Mouse (Mus musculus) limb, embryonic 14.5 days (tissue): ENCODE results near the gene Triobp. TPM values are rescaled to one million over a fixed set of nuclear protein-coding genes. Genes with fewer than 3 reads are reported as not detected.
A peak's percentile ranks its signal among the peaks of the same experiment; 100 is the strongest.

Experiments
- ATAC-seq: fragments of 200-750 bp; cut with Nextera tagmentation; 2 replicates; pipeline ENCODE4 v1.8.0; 2017; ENCODE audit warnings: low read depth, moderate number of reproducible peaks, moderate TSS enrichment; ENCODE audit not compliant: low FRiP score
- DNase-seq: peaks from one replicate; pipeline ENCODE4 v3.0.0-alpha.2; 2015; ENCODE audit warnings: low spot score
- H3K27ac ChIP-seq: fragments of 300-500 bp; sonication (generic); replicated peaks from 2 replicates; pipeline ENCODE4 v1.5.1; 2014; ENCODE audit warnings: low read depth, mild to moderate bottlenecking, low read length, moderate library complexity, mixed read lengths
- H3K27me3 ChIP-seq: fragments of 300-500 bp; sonication (generic); 2 replicates; pipeline ENCODE4 v1.6.1; 2014; ENCODE audit warnings: low read length, mixed read lengths; ENCODE audit not compliant: control insufficient read depth, insufficient read depth
- H3K36me3 ChIP-seq: fragments of 300-500 bp; sonication (generic); 2 replicates; pipeline ENCODE4 v1.6.1; 2014; ENCODE audit warnings: mild to moderate bottlenecking, low read length, moderate library complexity, mixed read lengths; ENCODE audit not compliant: control insufficient read depth, insufficient read depth
- H3K4me1 ChIP-seq: fragments of 300-500 bp; sonication (generic); 2 replicates; pipeline ENCODE4 v1.6.1; 2014; ENCODE audit warnings: antibody characterized with exemption, low read length, mixed read lengths; ENCODE audit not compliant: control insufficient read depth, insufficient read depth
- H3K4me2 ChIP-seq: fragments of 300-500 bp; sonication (generic); replicated peaks from 2 replicates; pipeline ENCODE4 v1.6.1; 2014; ENCODE audit warnings: low read depth, mild to moderate bottlenecking, low read length, moderate library complexity; ENCODE audit not compliant: severe bottlenecking
- H3K4me3 ChIP-seq: fragments of 300-500 bp; sonication (generic); replicated peaks from 2 replicates; pipeline ENCODE4 v1.5.1; 2014; ENCODE audit warnings: low read length
- H3K9ac ChIP-seq: fragments of 300-500 bp; sonication (generic); 2 replicates; pipeline ENCODE4 v1.6.1; 2014; ENCODE audit warnings: mild to moderate bottlenecking, low read depth, low read length, moderate library complexity; ENCODE audit not compliant: severe bottlenecking
- H3K9me3 ChIP-seq: fragments of 300-500 bp; sonication (generic); 2 replicates; pipeline ENCODE4 v1.6.1; 2016; ENCODE audit warnings: low read length; ENCODE audit not compliant: control insufficient read depth
- POLR2A ChIP-seq: fragments of 200-500 bp; IDR thresholded peaks from 2 replicates; pipeline ENCODE4 v1.8.0; 2012; ENCODE audit warnings: inconsistent platforms, mild to moderate bottlenecking, moderate library complexity, borderline replicate concordance; ENCODE audit not compliant: insufficient read depth, insufficient read length; ENCODE audit errors: extremely low read depth
- WGBS: fragments of 180-500 bp; shearing (Covaris S2); extraction: QIAGEN DNeasy Blood & Tissue Kit; methylation state at CpG from one replicate; pipeline ENCODE4 v1.1.7; 2014; 5-methylcytosine and 5-hydroxymethylcytosine counted together
- polyA plus RNA-seq, 2 experiments: library from polyadenylated mRNA; depleted of rRNA in 1 of 2; stranded (reverse) in 1 of 2; unstranded in 1 of 2; fragments of >200 nt; fragmentation: Nextera tagmentation in 1 of 2; extraction: Ambion mirVana in 1 of 2; gene quantifications; 2 replicates each; pipeline versions ENCODE4 v1.2.1 to v1.2.3; 2012 to 2014

The Triobp gene
- polyA plus RNA-seq (2012; rRNA removed) (64.4 and 72.3 TPM in 2 replicates), polyA plus RNA-seq (2014; fragmentation: Nextera tagmentation; extraction: Ambion mirVana) (44.7 and 46.8 TPM in 2 replicates)

DNA sequence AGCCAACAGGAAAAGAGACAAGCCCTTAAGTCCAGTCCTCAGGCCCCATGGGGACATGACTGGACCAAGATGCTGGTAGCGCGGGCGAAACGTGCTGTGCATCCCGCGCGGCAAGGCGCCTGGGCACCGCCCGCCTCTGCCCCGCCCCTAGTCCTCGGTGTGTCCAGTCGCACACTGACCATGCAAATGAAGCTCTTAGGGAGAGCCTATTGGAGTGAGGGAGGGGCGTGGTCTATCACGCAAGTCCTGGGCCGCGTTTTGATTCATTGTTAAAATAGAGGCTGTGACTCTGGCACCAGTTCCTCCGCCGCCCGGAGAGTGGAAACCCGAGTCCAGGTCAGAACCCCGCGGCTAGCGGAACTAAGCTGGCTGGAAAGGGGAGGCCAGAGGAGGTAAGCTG is at the start of gene Triobp:
Gene Triobp (plus strand): TSS at position 68 of the 400 bp plus-strand sequence.
- Histone ChIP-seq H3K4me3 (peak within 1 kb of the TSS; percentile 50), H3K4me1 (peaks cover 17% of the 10 kb centered on the region), H3K9me3 (no peaks in the 10 kb centered on the region), H3K36me3 (peaks cover 6% of the 10 kb centered on the region; the same call in 1 of the 2 replicates), H3K27me3 (no peaks in the 10 kb centered on the region), H3K9ac (peak within 1 kb of the TSS; percentile 51), H3K27ac (0 out of 2 replicates have a peak within 1 kb of the TSS, but pooled peaks have one; percentile 48), H3K4me2 (peak within 1 kb of the TSS; percentile 77)
- ATAC-seq (peak; percentile 94), DNase-seq (peak; percentile 96)
- under 1% methylated on average over 24 of the region's 24 CpGs for WGBS
- TF ChIP-seq POLR2A, result no peak

DNA sequence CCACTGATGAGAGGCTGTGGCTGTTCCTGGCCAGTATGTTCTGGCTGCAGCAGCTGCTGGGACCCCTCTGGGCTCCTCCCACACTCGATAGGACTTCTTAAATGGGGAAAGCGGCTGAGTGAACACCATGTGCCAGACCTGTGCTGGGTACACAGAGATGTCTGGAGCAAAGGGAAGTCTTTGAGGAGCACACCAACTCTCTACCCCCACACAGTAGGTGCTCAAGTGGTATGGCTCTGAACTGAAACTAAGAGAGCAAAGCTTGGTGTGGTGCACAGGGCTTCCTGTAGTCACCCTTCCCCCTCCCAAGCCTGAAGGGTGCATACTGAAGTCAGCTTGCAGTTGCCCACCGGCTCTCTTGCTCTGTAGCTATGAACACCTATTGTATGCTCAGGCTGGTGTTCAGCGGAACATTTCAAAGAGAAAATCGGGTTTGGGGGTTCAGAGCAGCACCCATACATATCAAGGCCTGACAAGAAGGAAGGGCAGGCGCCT is 49.0 kb upstream of the Triobp start:
- ATAC-seq, result no peak
- no peak for DNase-seq
- peaks cover 28% of the 10 kb centered on the region for H3K4me1 ChIP-seq
- 47% methylated on average over 6 of the region's 6 CpGs for WGBS
- H3K36me3 ChIP-seq, result peaks cover 30% of the 10 kb centered on the region
- H3K4me3 ChIP-seq, result peak overlapping the region; percentile 61; the same call in 1 of the 2 replicates
- no peaks in the 10 kb centered on the region for H3K9me3 ChIP-seq
- peak overlapping the region; percentile 64; the same call in 1 of the 2 replicates for H3K9ac ChIP-seq
- peak overlapping the region; percentile 82 for H3K4me2 ChIP-seq
- H3K27ac ChIP-seq, result no peak overlapping the region
- H3K27me3 ChIP-seq, result no peaks in the 10 kb centered on the region
- TF ChIP-seq POLR2A, result no peak

DNA sequence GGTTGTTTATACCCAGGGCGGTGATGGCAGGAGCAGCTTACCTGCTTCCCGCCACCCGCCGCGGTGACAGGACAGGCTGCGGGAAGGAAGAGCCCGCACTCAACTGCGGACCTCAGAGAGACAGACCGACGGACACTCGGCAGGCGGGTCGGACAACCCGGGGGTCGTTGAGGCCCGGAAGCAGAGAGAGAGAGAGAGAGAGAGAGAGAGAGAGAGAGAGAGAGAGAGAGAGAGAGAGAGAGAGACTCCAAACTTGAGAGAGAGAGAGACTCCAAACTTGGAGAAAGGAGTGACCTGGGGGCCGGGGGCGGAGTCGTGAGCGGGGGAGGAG is 48.1 kb upstream of the Triobp start, which contains the start of gene Gm49510:
Gene Gm49510 (plus strand): TSS at position 259 of the 331 bp plus-strand sequence.
- peaks cover 28% of the 10 kb centered on the region for H3K4me1 ChIP-seq
- ATAC-seq, result no peak

DNA sequence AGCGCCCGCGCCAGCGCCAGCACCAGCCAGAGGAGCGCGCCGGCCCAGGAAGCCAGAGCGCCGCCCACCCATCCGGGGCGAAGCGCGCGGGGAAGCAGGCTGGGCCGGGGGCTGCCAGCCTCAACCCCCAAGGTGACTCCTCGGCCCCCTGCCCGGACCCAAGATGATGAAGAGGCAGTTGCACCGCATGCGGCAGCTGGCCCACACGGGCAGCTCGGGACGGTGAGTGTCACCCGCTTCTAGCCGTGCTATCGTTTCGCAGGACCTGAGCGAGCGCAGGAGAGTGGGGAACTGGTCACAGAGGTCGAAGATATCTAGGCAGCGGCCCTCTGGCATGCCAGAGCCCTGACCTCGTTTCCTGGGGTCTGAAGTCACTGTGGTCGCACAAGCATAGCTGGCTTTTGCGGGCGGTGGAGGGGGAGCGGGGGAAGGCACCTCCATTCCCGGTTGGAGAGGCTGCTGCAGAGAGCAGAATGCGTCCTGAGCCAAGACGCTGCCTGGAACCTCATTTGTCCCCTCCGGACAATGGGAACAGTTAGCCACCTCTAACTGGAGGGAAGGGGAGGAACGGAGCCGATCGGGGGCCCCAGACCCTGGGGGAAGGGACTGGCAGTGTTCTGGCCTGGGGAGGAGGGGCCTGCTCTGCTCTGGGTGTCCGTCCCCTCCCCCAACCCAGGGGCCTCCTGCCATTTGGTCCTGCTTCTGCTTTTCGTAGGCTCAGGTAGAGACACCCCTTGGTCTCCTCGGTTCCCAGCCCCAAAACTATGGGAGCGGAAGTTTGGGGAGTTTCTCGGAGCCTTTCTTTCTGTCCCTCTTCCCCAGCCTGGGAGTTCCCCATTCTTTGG is 47.6 kb upstream of the Triobp start, which contains the start of gene Sh3bp1:
Gene Sh3bp1 (plus strand): TSS at position 29 of the 845 bp plus-strand sequence.
- ATAC-seq, result peak; percentile 67
- Histone ChIP-seq H3K9me3 (no peaks in the 10 kb centered on the region), H3K4me1 (peaks cover 28% of the 10 kb centered on the region), H3K36me3 (peaks cover 30% of the 10 kb centered on the region), H3K4me2 (peak within 1 kb of the TSS; percentile 82), H3K27ac (peak within 1 kb of the TSS; percentile 23), H3K4me3 (peak within 1 kb of the TSS; percentile 61), H3K9ac (peak within 1 kb of the TSS; percentile 64), H3K27me3 (no peaks in the 10 kb centered on the region)
- WGBS, result 0% methylated on average over 43 of the region's 47 CpGs
- TF ChIP-seq POLR2A, result 0 out of 2 replicates have a peak, but pooled peaks have one; percentile 47
- DNase-seq, result peak; percentile 71

More for the DNA sequence above, 48.1 kb upstream of the Triobp start, which contains the start of gene Gm49510:
- Histone ChIP-seq H3K36me3 (peaks cover 30% of the 10 kb centered on the region), H3K9me3 (no peaks in the 10 kb centered on the region), H3K27me3 (no peaks in the 10 kb centered on the region), H3K27ac (peak within 1 kb of the TSS; percentile 23), H3K4me2 (peak within 1 kb of the TSS; percentile 82), H3K9ac (peak within 1 kb of the TSS; percentile 64), H3K4me3 (peak within 1 kb of the TSS; percentile 61)
- under 1% methylated on average over 19 of the region's 20 CpGs for WGBS
- TF ChIP-seq POLR2A, result no peak
- DNase-seq, result no peak
